Mouse (Mus musculus): ENCODE data around the gene Scn4a.

DNA sequence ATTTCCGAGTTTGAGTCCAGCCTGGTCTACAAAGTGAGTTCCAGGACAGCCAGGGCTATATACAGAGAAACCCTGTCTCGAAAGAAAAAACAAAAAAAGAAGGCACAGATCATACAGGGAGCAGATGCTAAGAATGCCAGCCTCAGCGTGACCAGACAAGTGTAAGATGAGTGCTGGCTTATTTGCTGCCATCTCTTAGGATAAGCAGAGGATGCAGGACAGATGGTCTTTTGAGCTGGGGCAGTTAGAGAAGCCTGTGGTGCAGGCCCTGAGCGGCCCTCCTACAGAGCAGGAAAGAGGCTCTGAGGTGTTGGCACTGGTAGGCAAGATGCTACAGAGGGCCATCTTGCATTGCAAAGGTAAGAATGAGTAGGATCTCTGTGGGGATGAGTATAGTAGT is 69.7 kb downstream of the Scn4a start:
- TF ChIP-seq FLI1 (IDR thresholded peaks at IDR 0.05; ENCODE audit: low read length), result no peak
- no peak for TF ChIP-seq GATA1 (IDR thresholded peaks at IDR 0.05; ENCODE audit: borderline replicate concordance, low read length)

Data from megakaryocyte, embryonic 14.5 days (primary cell).